Mouse (Mus musculus) lung, postnatal 0 days (tissue): ENCODE results near the gene Sept11.

Experiments used
- CTCF ChIP-seq: IDR thresholded peaks from 2 replicates; pipeline ENCODE4 v1.5.1; 2016; ENCODE audit warnings: antibody characterized with exemption, mild to moderate bottlenecking
- EP300 ChIP-seq: IDR thresholded peaks from 2 replicates; pipeline ENCODE4 v1.6.1; 2016; ENCODE audit warnings: antibody characterized with exemption, mild to moderate bottlenecking, control low read depth

DNA sequence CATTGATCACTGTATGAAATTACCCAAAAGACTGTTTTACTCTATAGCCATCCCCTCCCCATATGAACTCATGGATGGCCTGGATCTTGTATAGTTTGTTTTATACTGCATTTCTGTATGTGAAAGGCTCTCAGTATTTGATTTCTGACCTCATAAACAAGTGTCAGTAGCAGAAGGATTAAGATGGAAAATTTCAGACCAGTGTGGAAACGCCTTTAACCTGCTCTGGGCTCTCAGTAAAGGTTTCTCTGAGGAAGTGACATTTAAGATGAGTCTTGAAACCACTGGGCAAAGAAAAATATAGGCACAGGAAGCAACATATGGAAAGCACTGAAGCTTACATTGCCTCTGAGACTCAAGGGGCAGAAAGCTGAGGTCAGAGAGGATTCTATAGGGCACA is 114.3 kb downstream of the Sept11 start:
- TF ChIP-seq EP300 (no peak), CTCF (no peak)
